Mouse (Mus musculus) 3134 (cell line): ENCODE results near the gene Gm17577.
"Not testable (repeated sequence)": the region's sequence is repeated elsewhere in the genome, so short reads cannot be mapped to it uniquely, and the experiment has no call there.

Experiments used
- DNase-seq: peaks from one replicate; pipeline ENCODE4 v3.0.0-alpha.2; 2011; ENCODE audit warnings: low spot score; ENCODE audit not compliant: insufficient read length; ENCODE audit errors: extremely low read depth

The Gm17577 gene

GRCm38 (mm10) chrX:123246807-123247206, at the start of gene Gm17577:
Gm17577 (minus strand) TSS chrX:123246907.
- not testable (repeated sequence) for DNase-seq

- DNase-seq, result not testable (repeated sequence)
These were observed 24.3 kb downstream of the Gm17577 start, which contains the start of gene Srsx for GRCm38 (mm10) chrX:123222381-123222780. Srsx (minus strand) TSS chrX:123222481.
